Mouse (Mus musculus) liver, embryonic 14.5 days (tissue): Measurements from ENCODE around the gene Gm2115. TPM values are rescaled to one million over a fixed set of nuclear protein-coding genes. Genes with fewer than 3 reads are reported as not detected.

Experiments
- ATAC-seq: fragments of 200-750 bp; cut with Nextera tagmentation; 2 replicates; pipeline ENCODE4 v1.8.0; 2017; ENCODE audit warnings: moderate number of reproducible peaks, mild to moderate bottlenecking, moderate library complexity; ENCODE audit not compliant: insufficient read depth
- DNase-seq, 3 experiments: peaks; one replicate each; pipeline ENCODE4 v3.0.0-alpha.2; 2012 to 2013; ENCODE audit warnings: low read depth in 3 of 3, low spot score in 3 of 3
- H3K27ac ChIP-seq: fragments of 300-500 bp; sonication (generic); 2 replicates; pipeline ENCODE4 v1.5.1; 2014; ENCODE audit warnings: moderate library complexity, mild to moderate bottlenecking, control low read depth, inconsistent platforms
- H3K27me3 ChIP-seq: fragments of 300-500 bp; sonication (generic); 2 replicates; pipeline ENCODE4 v1.6.1; 2014; ENCODE audit warnings: mild to moderate bottlenecking, low read length, moderate library complexity; ENCODE audit not compliant: control insufficient read depth, insufficient read depth
- H3K36me3 ChIP-seq: fragments of 300-500 bp; sonication (generic); replicated peaks from 2 replicates; pipeline ENCODE4 v1.6.1; 2014; ENCODE audit warnings: low read depth; ENCODE audit not compliant: control insufficient read depth, insufficient read depth
- H3K4me1 ChIP-seq, 2 experiments: fragments of 200-500 bp in 1 of 2; fragments of 300-500 bp in 1 of 2; sonication (generic) in 1 of 2; replicated peaks; 2 replicates each; pipeline ENCODE4 v1.6.1; 2012 to 2014; ENCODE audit warnings: antibody characterized with exemption in 1 of 2, inconsistent platforms in 1 of 2, low read length in 1 of 2; ENCODE audit not compliant: control insufficient read depth in 2 of 2, insufficient read depth in 2 of 2
- H3K4me2 ChIP-seq: fragments of 300-500 bp; sonication (generic); 2 replicates; pipeline ENCODE4 v1.6.1; 2014; ENCODE audit warnings: low read depth, mild to moderate bottlenecking, control low read depth, moderate library complexity
- H3K4me3 ChIP-seq, 2 experiments: fragments of 200-500 bp in 1 of 2; fragments of 300-500 bp in 1 of 2; sonication (generic) in 1 of 2; 2 replicates each; pipeline ENCODE4 v1.5.1; 2012 to 2014; ENCODE audit warnings: low read depth in 2 of 2, low read length in 2 of 2, mild to moderate bottlenecking in 2 of 2, control low read depth in 1 of 2, inconsistent platforms in 1 of 2, moderate library complexity in 1 of 2; ENCODE audit not compliant: insufficient read depth in 1 of 2
- H3K9ac ChIP-seq: fragments of 300-500 bp; sonication (generic); replicated peaks from 2 replicates; pipeline ENCODE4 v1.6.1; 2014; ENCODE audit warnings: mild to moderate bottlenecking, control low read depth, moderate library complexity
- H3K9me3 ChIP-seq: fragments of 300-500 bp; sonication (generic); 2 replicates; pipeline ENCODE4 v1.6.1; 2016; ENCODE audit warnings: low read length, mixed read lengths; ENCODE audit not compliant: control insufficient read depth
- CTCF ChIP-seq: IDR thresholded peaks from 2 replicates; pipeline ENCODE4 v1.5.1; 2016; ENCODE audit warnings: antibody characterized with exemption, low read depth, control low read depth
- EP300 ChIP-seq: IDR thresholded peaks from 2 replicates; pipeline ENCODE4 v1.6.1; 2016; ENCODE audit warnings: antibody characterized with exemption, low read depth
- WGBS: fragments of 180-500 bp; shearing (Covaris S2); extraction: QIAGEN DNeasy Blood & Tissue Kit; methylation state at CpG from one replicate; pipeline ENCODE4 v1.1.7; 2014; ENCODE audit not compliant: insufficient replicate concordance; 5-methylcytosine and 5-hydroxymethylcytosine counted together
- polyA plus RNA-seq, 2 experiments: library from polyadenylated mRNA; depleted of rRNA in 1 of 2; stranded (reverse) in 1 of 2; unstranded in 1 of 2; fragments of >200 nt; fragmentation: Nextera tagmentation in 1 of 2; extraction: Ambion mirVana in 1 of 2; gene quantifications; 2 replicates each; pipeline versions ENCODE4 v1.2.1 to v1.2.3; 2012 to 2014

Gm2115 gene
- polyA plus RNA-seq, 2 experiments: not detected

GRCm38 (mm10) chr7:84534632-84535031, 5.9 kb downstream of the Gm2115 start:
- ATAC-seq: no peak
- Histone ChIP-seq H3K4me1 (no peaks in the 10 kb centered on the region), H3K4me3 (no peak overlapping the region), H3K4me2 (no peak overlapping the region), H3K36me3 (no peaks in the 10 kb centered on the region), H3K9me3 (no peaks in the 10 kb centered on the region), H3K9ac (no peak overlapping the region), H3K27me3 (peaks cover 7% of the 10 kb centered on the region), H3K27ac (no peak overlapping the region)
- WGBS: 55% methylated on average over 3 of the region's 3 CpGs
- no peak for TF ChIP-seq EP300
- no peak for TF ChIP-seq CTCF
- DNase-seq: no peak

GRCm38 (mm10) chr7:84544946-84545345, 16.2 kb downstream of the Gm2115 start:
- TF ChIP-seq CTCF (no peak), EP300 (no peak)
- DNase-seq: no peak
- WGBS: 41% methylated on average over 4 of the region's 4 CpGs

GRCm38 (mm10) chr7:84546667-84547066, 17.9 kb downstream of the Gm2115 start:
- no peak overlapping the region for H3K27ac ChIP-seq
- 26% methylated on average over 4 of the region's 4 CpGs for WGBS
- DNase-seq: no peak

More at GRCm38 (mm10) chr7:84544946-84545345, 16.2 kb downstream of the Gm2115 start:
- Histone ChIP-seq H3K27ac (no peak overlapping the region), H3K9ac (no peak overlapping the region), H3K9me3 (no peaks in the 10 kb centered on the region), H3K4me1 (no peaks in the 10 kb centered on the region), H3K4me3 (no peak overlapping the region), H3K27me3 (no peaks in the 10 kb centered on the region), H3K4me2 (no peak overlapping the region), H3K36me3 (no peaks in the 10 kb centered on the region)
- ATAC-seq: no peak

GRCm38 (mm10) chr7:84551472-84551871, 22.7 kb downstream of the Gm2115 start:
- Histone ChIP-seq H3K27ac (no peak overlapping the region), H3K36me3 (no peaks in the 10 kb centered on the region), H3K4me1 (no peaks in the 10 kb centered on the region), H3K4me2 (no peak overlapping the region), H3K9me3 (no peaks in the 10 kb centered on the region), H3K27me3 (no peaks in the 10 kb centered on the region), H3K9ac (no peak overlapping the region), H3K4me3 (no peak overlapping the region)
- DNase-seq (no peak), ATAC-seq (no peak)
- no peak for TF ChIP-seq CTCF
- WGBS: 45% methylated on average over 2 of the region's 2 CpGs

More at GRCm38 (mm10) chr7:84546667-84547066, 17.9 kb downstream of the Gm2115 start:
- no peak overlapping the region for H3K9ac ChIP-seq
- ATAC-seq: no peak
- no peaks in the 10 kb centered on the region for H3K9me3 ChIP-seq
- no peaks in the 10 kb centered on the region for H3K36me3 ChIP-seq
- TF ChIP-seq EP300 (no peak), CTCF (no peak)
- no peaks in the 10 kb centered on the region for H3K4me1 ChIP-seq
- no peak overlapping the region for H3K4me3 ChIP-seq
- H3K4me2 ChIP-seq: no peak overlapping the region
- H3K27me3 ChIP-seq: no peaks in the 10 kb centered on the region

- no peaks in the 10 kb centered on the region for H3K9me3 ChIP-seq
- H3K4me2 ChIP-seq: no peak overlapping the region
- H3K27ac ChIP-seq: no peak overlapping the region
- H3K9ac ChIP-seq: no peak overlapping the region
- WGBS: 41% methylated on average over 3 of the region's 3 CpGs
- no peak overlapping the region for H3K4me3 ChIP-seq
- no peak for ATAC-seq
- no peaks in the 10 kb centered on the region for H3K36me3 ChIP-seq
- no peaks in the 10 kb centered on the region for H3K27me3 ChIP-seq
- H3K4me1 ChIP-seq: no peaks in the 10 kb centered on the region
- no peak for DNase-seq
- TF ChIP-seq EP300 (no peak), CTCF (no peak)
These were observed 26.5 kb downstream of the Gm2115 start for GRCm38 (mm10) chr7:84555294-84555693.

- DNase-seq (no peak), ATAC-seq (no peak)
- no peak overlapping the region for H3K4me3 ChIP-seq
- H3K36me3 ChIP-seq: no peaks in the 10 kb centered on the region
- H3K4me2 ChIP-seq: no peak overlapping the region
- TF ChIP-seq EP300 (no peak), CTCF (no peak)
- no peak overlapping the region for H3K9ac ChIP-seq
- no peaks in the 10 kb centered on the region for H3K9me3 ChIP-seq
- H3K27me3 ChIP-seq: no peaks in the 10 kb centered on the region
- H3K4me1 ChIP-seq: no peaks in the 10 kb centered on the region
- H3K27ac ChIP-seq: no peak overlapping the region
- WGBS: 54% methylated on average over 3 of the region's 3 CpGs
These were observed 28.6 kb downstream of the Gm2115 start for GRCm38 (mm10) chr7:84557332-84557731.
